In the genomic region with DNA sequence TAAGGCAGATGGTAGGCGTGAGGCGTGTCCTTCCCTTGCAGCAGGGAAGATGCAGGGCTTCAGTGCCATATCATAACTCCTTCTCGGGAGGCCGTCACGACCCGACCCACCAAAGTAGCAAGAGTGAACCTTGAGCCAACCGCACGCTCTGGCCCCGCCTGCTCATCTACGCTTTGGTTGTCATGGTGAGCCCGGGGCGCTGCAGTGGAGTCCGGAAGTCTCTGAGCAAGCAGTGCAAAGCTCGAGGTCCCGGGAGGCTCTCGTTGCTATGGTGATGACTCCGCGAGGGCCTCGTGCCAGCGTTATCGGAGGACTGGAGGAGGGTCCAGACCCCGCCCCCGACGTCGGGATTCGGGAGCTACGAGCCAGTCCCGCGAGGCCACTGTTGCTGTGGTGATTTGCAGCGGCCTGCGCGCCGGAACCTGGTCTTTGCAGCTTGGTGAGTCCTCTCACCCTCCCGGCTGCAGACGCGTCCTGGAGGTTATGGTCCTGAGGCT, we compare ENCODE assay signal across 8 mouse cellular contexts. TPM values are rescaled to one million over a fixed set of nuclear protein-coding genes. Genes with fewer than 3 reads are reported as not detected.
DNase-seq lines count a peak whose midpoint lies in the region; ATAC-seq lines count a peak whose summit lies in the region.

A gene (plus strand): TSS at position 176 of the 497 bp plus-strand sequence.

- ATAC-seq in embryonic facial prominence, embryonic 14.5 days (ENCODE audit: low read depth), result peak; percentile 97
- peak; percentile 95 for ATAC-seq in heart, embryonic 11.5 days (replicated peaks; ENCODE audit: insufficient number of reproducible peaks, low FRiP score, low TSS enrichment)
- peak; percentile 96 for ATAC-seq in kidney, embryonic 15.5 days (replicated peaks; ENCODE audit: low FRiP score)
- ATAC-seq in monocyte, adult 5-6 weeks (replicated peaks; ENCODE audit: insufficient number of reproducible peaks, low FRiP score, low TSS enrichment, poor library complexity, severe bottlenecking), result peak; percentile 83

- peak within 1 kb of the TSS; percentile 71 for H3K4me2 ChIP-seq in embryonic facial prominence, embryonic 14.5 days (ENCODE audit: low read depth, low read length)
- H3K4me2 ChIP-seq in heart, embryonic 11.5 days, result peak within 1 kb of the TSS; percentile 70
- H3K4me2 ChIP-seq in kidney, embryonic 15.5 days, result peak within 1 kb of the TSS; percentile 70

- 0% methylated on average over 34 of the region's 36 CpGs for WGBS in embryonic facial prominence, embryonic 14.5 days
- under 1% methylated on average over 36 of the region's 36 CpGs for WGBS in heart, embryonic 11.5 days (ENCODE audit: insufficient replicate concordance)
- WGBS in kidney, embryonic 15.5 days, result under 1% methylated on average over 36 of the region's 36 CpGs

- DNase-seq in 3134 (ENCODE audit: extremely low read depth, insufficient read length, low spot score) (peak; percentile 95), liver (peak; percentile 89)
- peak; percentile 91 to 95 for DNase-seq in adrenal gland, postnatal 4 days (ENCODE audit: low spot score in 2 of 2)
- peak; percentile 98 for DNase-seq in embryonic facial prominence, embryonic 14.5 days (ENCODE audit: low spot score)
- peak; percentile 83 for DNase-seq in spleen, postnatal 36 days (ENCODE audit: low spot score in 2 of 2)

- no peaks in the 10 kb centered on the region for H3K9me3 ChIP-seq in embryonic facial prominence, embryonic 14.5 days (ENCODE audit: control insufficient read depth, low read length)
- H3K9me3 ChIP-seq in heart, embryonic 11.5 days (replicated peaks; ENCODE audit: control insufficient read depth, low read length), result no peaks in the 10 kb centered on the region
- H3K9me3 ChIP-seq in kidney, embryonic 15.5 days (replicated peaks), result no peaks in the 10 kb centered on the region

- no peaks in the 10 kb centered on the region for H3K36me3 ChIP-seq in embryonic facial prominence, embryonic 14.5 days (ENCODE audit: control insufficient read depth, insufficient read depth, low read length)
- no peaks in the 10 kb centered on the region for H3K36me3 ChIP-seq in heart, embryonic 11.5 days (ENCODE audit: control insufficient read depth, insufficient read depth, low read length)
- no peaks in the 10 kb centered on the region for H3K36me3 ChIP-seq in kidney, embryonic 15.5 days

- H3K27me3 ChIP-seq in embryonic facial prominence, embryonic 14.5 days (replicated peaks; ENCODE audit: control insufficient read depth, insufficient read depth, low read length), result no peaks in the 10 kb centered on the region
- no peaks in the 10 kb centered on the region for H3K27me3 ChIP-seq in heart, embryonic 11.5 days (ENCODE audit: control insufficient read depth, insufficient read depth, low read length)
- H3K27me3 ChIP-seq in kidney, embryonic 15.5 days, result no peaks in the 10 kb centered on the region

- peak within 1 kb of the TSS; percentile 68 for H3K9ac ChIP-seq in embryonic facial prominence, embryonic 14.5 days (ENCODE audit: low read depth, low read length)
- peak within 1 kb of the TSS; percentile 61; the same call in 1 of the 2 replicates for H3K9ac ChIP-seq in heart, embryonic 11.5 days (ENCODE audit: low read depth, low read length)
- peak within 1 kb of the TSS; percentile 55 for H3K9ac ChIP-seq in kidney, embryonic 15.5 days

- H3K4me1 ChIP-seq in embryonic facial prominence, embryonic 14.5 days (ENCODE audit: control insufficient read depth, insufficient read depth, low read length), result peaks cover 13% of the 10 kb centered on the region
- peaks cover 4% of the 10 kb centered on the region; the same call in 1 of the 2 replicates for H3K4me1 ChIP-seq in heart, embryonic 11.5 days (ENCODE audit: control insufficient read depth, insufficient read depth, low read length)
- H3K4me1 ChIP-seq in kidney, embryonic 15.5 days, result peaks cover 23% of the 10 kb centered on the region

- peak within 1 kb of the TSS; percentile 46 for H3K4me3 ChIP-seq in embryonic facial prominence, embryonic 14.5 days (ENCODE audit: low read depth, low read length)
- H3K4me3 ChIP-seq in heart, embryonic 11.5 days (ENCODE audit: low read depth, low read length), result peak within 1 kb of the TSS; percentile 34
- peak within 1 kb of the TSS; percentile 50 for H3K4me3 ChIP-seq in kidney, embryonic 15.5 days (replicated peaks)

- H3K27ac ChIP-seq in embryonic facial prominence, embryonic 14.5 days (replicated peaks; ENCODE audit: low read depth, low read length), result peak within 1 kb of the TSS; percentile 83
- H3K27ac ChIP-seq in heart, embryonic 11.5 days (ENCODE audit: low read depth, low read length), result peak within 1 kb of the TSS; percentile 51
- H3K27ac ChIP-seq in kidney, embryonic 15.5 days, result peak within 1 kb of the TSS; percentile 79

RNA-seq across cellular contexts. Expression of the gene that starts here (rescaled TPM):
- total RNA-seq in adrenal gland, postnatal 4 days (2021), result 10 to 100 TPM; 23.7 to 23.9 TPM
- 6.7 and 8.7 TPM in 2 replicates for polyA plus RNA-seq in embryonic facial prominence, embryonic 14.5 days (2014; fragmentation: Nextera tagmentation; extraction: Ambion mirVana)
- polyA plus RNA-seq in heart, embryonic 11.5 days (2014; fragmentation: Nextera tagmentation; extraction: Ambion mirVana), result 4.1 and 5.2 TPM in 2 replicates
- 9.3 and 12.8 TPM in 2 replicates for polyA plus RNA-seq in kidney, embryonic 15.5 days (2015; fragmentation: Nextera tagmentation; extraction: Ambion mirVana)
- 0.39 to 6.9 TPM (median 1.2 TPM) in 3 replicates for total RNA-seq in monocyte, adult 5-6 weeks (2017)

Comparison
In these comparisons a context has a peak if more than half of its experiments do, and no peak if none do; other contexts are left out.
1. Peak in every context shown above with its lines: DNase-seq, ATAC-seq, H3K4me3 ChIP-seq and H3K27ac ChIP-seq.